Mouse (Mus musculus) embryonic fibroblast, embryonic 13.5 days (primary cell): ENCODE measurements around the gene A030003K21Rik.

Experiments used
- CTCF ChIP-seq: IDR thresholded peaks from 2 replicates; pipeline ENCODE4 v1.5.1; 2011; ENCODE audit warnings: mild to moderate bottlenecking, control low read depth, low read length, moderate library complexity, borderline replicate concordance; ENCODE audit not compliant: insufficient read depth
- POLR2A ChIP-seq: IDR thresholded peaks from 2 replicates; pipeline ENCODE4 v1.6.1; 2011; ENCODE audit warnings: low read depth, mild to moderate bottlenecking, control low read depth, low read length, moderate library complexity

GRCm38 (mm10) chr1:82913025-82913424 lies 30.2 kb downstream of the A030003K21Rik start, which contains the start of gene A030005L19Rik:
- no peak for TF ChIP-seq CTCF
- TF ChIP-seq POLR2A = no peak
